Mouse (Mus musculus): ENCODE measurements around the gene Paqr8. TPM values are rescaled to one million over a fixed set of nuclear protein-coding genes. Genes with fewer than 3 reads are reported as not detected.

The Paqr8 gene
- total RNA-seq, 2 experiments from 2014 or later = 1.5 to 1.8 TPM

DNA sequence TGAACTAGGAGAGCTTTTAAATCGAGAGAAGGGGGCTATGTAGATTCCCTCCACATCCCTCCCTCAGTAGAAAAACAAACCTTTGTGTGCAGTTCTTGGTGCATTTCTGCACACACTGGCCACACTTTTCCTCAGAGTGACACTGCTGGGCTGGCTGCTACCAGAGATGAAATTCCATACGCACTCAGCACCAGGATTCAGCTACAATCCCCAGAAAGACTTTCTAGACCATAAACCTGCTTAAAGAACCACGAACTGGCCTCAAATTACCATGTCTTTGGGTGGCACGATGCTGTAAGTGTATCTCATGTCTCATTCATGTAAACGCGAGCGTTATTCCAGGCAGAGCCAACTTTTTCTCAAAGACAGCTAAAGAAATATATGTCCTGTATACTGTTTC is 51.5 kb downstream of the Paqr8 start:
- no peak for DNase-seq
- intact Hi-C loops (cut with DNase I; ENCODE audit: low total_unique reads) = no loop called here

DNA sequence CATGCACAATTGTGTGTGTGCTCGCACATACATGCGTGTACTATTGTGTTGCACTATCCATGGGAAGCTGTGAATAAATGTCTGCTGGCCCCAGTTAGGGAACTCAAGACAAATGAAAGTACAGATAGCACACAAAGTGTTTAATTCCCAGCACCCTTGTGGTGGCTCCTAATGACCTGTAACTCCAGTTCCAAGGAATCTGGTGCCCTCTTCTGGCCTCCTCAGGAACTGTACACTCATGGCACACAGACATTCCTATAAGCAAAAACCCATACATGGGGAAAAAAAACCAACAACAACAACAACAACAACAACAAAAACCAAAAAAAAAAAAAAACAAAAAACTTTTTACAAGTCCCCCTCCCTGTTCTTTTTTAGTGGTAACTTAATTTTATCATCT is 52.6 kb downstream of the Paqr8 start:
- intact Hi-C loops (cut with DNase I; ENCODE audit: low total_unique reads) = no loop called here
- no peak for DNase-seq

- intact Hi-C loops (cut with DNase I; ENCODE audit: low total_unique reads) = no loop called here
- peak; percentile 97 for DNase-seq
These were observed 60.9 kb downstream of the Paqr8 start, which contains the start of gene Efhc1 for GRCm38 (mm10) chr1:20951300-20951763. Gene Efhc1 (plus strand): TSS chr1:20951626.

DNA sequence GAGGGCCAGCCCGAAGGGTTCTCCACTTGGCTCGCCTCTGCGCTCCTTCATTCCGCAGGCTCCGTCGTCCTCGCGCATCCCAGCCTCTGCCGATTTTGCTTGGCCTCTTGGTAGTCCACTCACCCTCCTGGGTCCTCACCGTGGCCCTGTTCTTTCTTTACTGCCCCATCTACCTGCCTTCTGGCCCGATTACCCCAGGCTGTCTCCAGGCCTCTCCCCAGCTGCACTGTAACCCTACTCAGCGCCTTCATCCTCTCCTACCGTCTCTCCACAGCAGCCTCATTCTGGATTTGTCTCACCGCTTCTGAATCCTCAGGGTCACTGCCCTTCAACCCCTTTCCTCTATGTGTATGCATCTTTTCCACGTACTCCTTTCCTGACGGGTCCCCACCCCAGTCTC is 61.4 kb downstream of the Paqr8 start:
- DNase-seq = no peak
- intact Hi-C loops (cut with DNase I; ENCODE audit: low total_unique reads) = no loop called here

GRCm38 (mm10) chr1:20954876-20955275 is 64.5 kb downstream of the Paqr8 start:
- DNase-seq = no peak
- intact Hi-C loops (cut with DNase I; ENCODE audit: low total_unique reads) = no loop called here

GRCm38 (mm10) chr1:20969642-20970041 is 79.2 kb downstream of the Paqr8 start:
- intact Hi-C loops (cut with DNase I; ENCODE audit: low total_unique reads) = no loop called here
- DNase-seq = no peak

- no peak for DNase-seq
- intact Hi-C loops (cut with DNase I; ENCODE audit: low total_unique reads) = no loop called here
These were observed 83.0 kb downstream of the Paqr8 start for GRCm38 (mm10) chr1:20973389-20973788.

- no peak for DNase-seq
- intact Hi-C loops (cut with DNase I; ENCODE audit: low total_unique reads) = no loop called here
These were observed 84.1 kb downstream of the Paqr8 start for GRCm38 (mm10) chr1:20974341-20975135.

- intact Hi-C loops (cut with DNase I; ENCODE audit: low total_unique reads) = no loop called here
- no peak for DNase-seq
These were observed 90.1 kb downstream of the Paqr8 start for GRCm38 (mm10) chr1:20980553-20980952.

- intact Hi-C loops (cut with DNase I; ENCODE audit: low total_unique reads) = no loop called here
- DNase-seq = no peak
These were observed 91.4 kb downstream of the Paqr8 start for GRCm38 (mm10) chr1:20981764-20982163.

GRCm38 (mm10) chr1:20984103-20984502 is 93.7 kb downstream of the Paqr8 start:
- intact Hi-C loops (cut with DNase I; ENCODE audit: low total_unique reads) = no loop called here
- no peak for DNase-seq

- DNase-seq = no peak
- intact Hi-C loops (cut with DNase I; ENCODE audit: low total_unique reads) = no loop called here
These were observed 94.2 kb downstream of the Paqr8 start for GRCm38 (mm10) chr1:20984582-20984981.

GRCm38 (mm10) chr1:20986378-20987056 is 96.1 kb downstream of the Paqr8 start:
- intact Hi-C loops (cut with DNase I; ENCODE audit: low total_unique reads) = no loop called here
- no peak for DNase-seq

Other genes starting within 250 kb of the Paqr8 start
- not detected for gene Il17a, start 159.7 kb upstream of the Paqr8 start, total RNA-seq (2021)
- not detected for gene Il17f, start 100.0 kb upstream of the Paqr8 start, total RNA-seq (2021)
- gene Mcm3, start 70.3 kb upstream of the Paqr8 start, total RNA-seq (2021) = 1 to 10 TPM; 5.4 to 8.7 TPM
- gene Efhc1, start 61.0 kb downstream of the Paqr8 start, total RNA-seq (2021) = 1 to 10 TPM in 1 of 2 experiments, under 1 TPM in 1; 0.97 to 1.2 TPM
- 1 to 10 TPM; 8.7 to 9.7 TPM for gene Tram2, start 188.6 kb downstream of the Paqr8 start, total RNA-seq (2021)